Mouse (Mus musculus) liver, embryonic 12.5 days (tissue): Measurements from ENCODE around the gene Tnnt2. TPM values are rescaled to one million over a fixed set of nuclear protein-coding genes. Genes with fewer than 3 reads are reported as not detected.

ENCODE experiments used
- ATAC-seq: fragments of 200-750 bp; cut with Nextera tagmentation; 2 replicates; pipeline ENCODE4 v1.8.0; 2017; ENCODE audit warnings: moderate number of reproducible peaks, mild to moderate bottlenecking, moderate library complexity
- H3K27ac ChIP-seq: fragments of 300-500 bp; sonication (generic); 2 replicates; pipeline ENCODE4 v1.5.1; 2016; ENCODE audit warnings: mild to moderate bottlenecking
- H3K27me3 ChIP-seq: fragments of 300-500 bp; sonication (generic); replicated peaks from 2 replicates; pipeline ENCODE4 v1.6.1; 2016; ENCODE audit warnings: mild to moderate bottlenecking, moderate library complexity
- H3K36me3 ChIP-seq: fragments of 300-500 bp; sonication (generic); 2 replicates; pipeline ENCODE4 v1.6.1; 2016; ENCODE audit warnings: mild to moderate bottlenecking, moderate library complexity
- H3K4me1 ChIP-seq: fragments of 300-500 bp; sonication (generic); 2 replicates; pipeline ENCODE4 v1.6.1; 2016
- H3K4me2 ChIP-seq: fragments of 300-500 bp; sonication (generic); 2 replicates; pipeline ENCODE4 v1.6.1; 2016; ENCODE audit warnings: mild to moderate bottlenecking, moderate library complexity
- H3K4me3 ChIP-seq: fragments of 300-500 bp; sonication (generic); 2 replicates; pipeline ENCODE4 v1.5.1; 2016; ENCODE audit warnings: mild to moderate bottlenecking, moderate library complexity
- H3K9ac ChIP-seq: fragments of 300-500 bp; sonication (generic); 2 replicates; pipeline ENCODE4 v1.6.1; 2016; ENCODE audit warnings: mild to moderate bottlenecking, moderate library complexity
- H3K9me3 ChIP-seq: fragments of 300-500 bp; sonication (generic); replicated peaks from 2 replicates; pipeline ENCODE4 v1.6.1; 2016; ENCODE audit warnings: mild to moderate bottlenecking, moderate library complexity
- WGBS: fragments of 180-500 bp; shearing (Covaris S2); methylation state at CpG from one replicate; pipeline ENCODE4 v1.1.7; 2016; ENCODE audit not compliant: insufficient replicate concordance; 5-methylcytosine and 5-hydroxymethylcytosine counted together
- polyA plus RNA-seq: library from polyadenylated mRNA; unstranded; fragments of >200 nt; fragmentation: Nextera tagmentation; extraction: Ambion mirVana; gene quantifications from 2 replicates; pipeline ENCODE4 v1.2.1, GENCODE M21; 2016

Tnnt2 gene
- polyA plus RNA-seq, 1 experiment from 2014 or later, result 1.5 TPM

DNA sequence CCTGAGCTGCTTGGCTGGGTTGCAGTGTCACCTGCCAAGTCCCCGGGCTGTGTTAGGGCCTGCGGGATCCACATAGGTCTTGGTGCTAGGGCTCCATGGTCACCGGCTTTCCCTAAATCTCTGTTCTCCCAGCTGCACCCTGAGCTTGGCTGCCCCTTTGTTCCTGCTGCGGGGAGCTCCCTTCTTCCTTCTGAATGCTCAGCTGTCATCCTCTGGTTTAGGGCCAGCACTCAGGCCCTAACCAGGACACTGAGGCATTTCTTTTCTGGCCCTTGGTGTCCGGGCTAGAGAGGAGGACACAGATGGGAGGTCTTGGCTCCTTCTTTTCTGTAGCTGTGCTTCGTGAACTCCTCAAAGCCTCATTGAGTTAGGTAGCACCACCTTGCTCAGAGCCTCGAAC, 14.4 kb upstream of the Tnnt2 start:
- peaks cover 16% of the 10 kb centered on the region; the same call in 1 of the 2 replicates for H3K4me1 ChIP-seq
- peaks cover 89% of the 10 kb centered on the region for H3K27me3 ChIP-seq
- no peak overlapping the region for H3K9ac ChIP-seq
- no peak for ATAC-seq
- H3K9me3 ChIP-seq, result no peaks in the 10 kb centered on the region
- 72% methylated on average over 7 of the region's 7 CpGs for WGBS
- no peak overlapping the region for H3K27ac ChIP-seq
- H3K36me3 ChIP-seq, result no peaks in the 10 kb centered on the region
- H3K4me3 ChIP-seq, result no peak overlapping the region
- no peak overlapping the region for H3K4me2 ChIP-seq

DNA sequence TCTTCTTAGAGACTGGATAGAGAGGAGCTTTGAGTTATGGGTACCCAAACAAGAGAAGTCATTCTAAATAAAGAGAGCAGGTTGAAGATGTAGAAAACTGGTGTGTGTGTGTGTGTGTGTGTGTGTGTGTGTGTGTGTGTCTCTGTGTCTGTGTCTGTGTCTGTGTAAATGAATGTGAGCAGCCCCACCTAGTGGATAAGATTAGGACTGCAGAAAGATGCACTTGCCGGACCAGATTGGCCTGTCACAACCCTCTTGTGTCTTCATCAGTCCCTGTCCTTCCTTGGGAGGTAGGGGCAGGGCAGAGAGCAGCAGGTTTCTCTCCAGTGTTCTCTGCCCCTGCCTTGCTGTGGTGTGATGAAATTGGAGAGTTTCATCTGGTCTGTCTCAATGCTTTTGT, 7.2 kb upstream of the Tnnt2 start:
- H3K9me3 ChIP-seq, result no peaks in the 10 kb centered on the region
- no peak overlapping the region for H3K4me3 ChIP-seq
- ATAC-seq, result no peak
- peaks cover 76% of the 10 kb centered on the region for H3K27me3 ChIP-seq
- no peaks in the 10 kb centered on the region for H3K36me3 ChIP-seq
- no peak overlapping the region for H3K4me2 ChIP-seq
- H3K9ac ChIP-seq, result no peak overlapping the region
- H3K27ac ChIP-seq, result no peak overlapping the region
- 21% methylated on average over 1 of the region's 1 CpGs for WGBS
- H3K4me1 ChIP-seq, result no peaks in the 10 kb centered on the region

DNA sequence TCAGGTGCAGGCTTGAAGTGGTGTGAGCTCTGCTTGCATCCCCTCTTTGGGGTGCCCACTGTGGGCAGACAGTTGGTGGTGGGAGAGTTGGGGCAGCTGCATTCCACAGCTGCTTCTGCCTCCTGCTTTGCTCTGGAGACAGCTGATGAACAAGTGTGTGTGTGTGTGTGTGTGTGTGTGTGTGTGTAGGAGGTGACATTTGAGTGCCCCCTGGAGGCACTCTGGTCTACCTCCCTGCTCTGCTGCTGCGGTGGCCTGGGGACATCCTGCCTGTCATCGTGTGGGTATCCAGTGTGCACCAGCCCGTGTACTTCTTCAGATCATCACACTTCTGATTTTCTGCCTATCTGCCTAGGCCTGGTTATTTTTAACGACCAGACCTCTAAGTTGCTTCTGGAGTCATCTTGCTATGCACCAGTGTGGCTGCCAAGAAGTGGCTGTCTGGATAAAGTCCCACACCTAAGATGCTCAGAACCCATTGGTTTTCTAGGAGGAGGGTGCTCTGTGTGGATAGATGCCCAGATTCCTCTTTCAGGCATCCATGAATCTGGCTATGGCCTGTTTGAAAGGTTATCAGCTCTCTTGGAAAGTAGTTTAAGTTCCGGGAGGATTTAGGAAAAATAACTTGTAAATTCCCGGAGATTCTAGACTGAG, 1.8 kb upstream of the Tnnt2 start:
- Histone ChIP-seq H3K4me2 (no peak overlapping the region), H3K9me3 (no peaks in the 10 kb centered on the region), H3K27ac (no peak overlapping the region), H3K36me3 (no peaks in the 10 kb centered on the region), H3K27me3 (peaks cover 88% of the 10 kb centered on the region), H3K4me3 (no peak overlapping the region), H3K9ac (no peak overlapping the region), H3K4me1 (peaks cover 8% of the 10 kb centered on the region; the same call in 1 of the 2 replicates)
- no peak for ATAC-seq
- 55% methylated on average over 6 of the region's 6 CpGs for WGBS

DNA sequence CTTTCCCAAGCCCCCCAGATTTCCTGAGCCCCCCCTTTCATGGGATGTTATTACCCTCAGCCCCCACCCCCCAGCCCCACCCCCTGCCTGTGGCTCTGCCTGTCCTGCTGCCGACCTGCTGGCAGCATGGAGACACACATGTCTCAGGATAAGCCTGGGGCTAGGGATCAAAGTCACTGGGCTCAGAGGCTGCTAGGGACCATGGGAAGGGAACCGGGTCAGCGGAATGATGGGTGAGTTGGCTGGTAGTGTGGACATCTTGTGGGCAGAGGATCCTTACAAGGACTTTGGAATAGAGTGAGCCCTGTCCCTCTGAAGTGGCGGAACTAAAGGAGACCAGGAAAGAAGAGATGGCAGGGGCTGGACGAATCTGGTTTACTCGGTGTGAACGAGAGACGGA, 1.2 kb upstream of the Tnnt2 start:
- Histone ChIP-seq H3K36me3 (no peaks in the 10 kb centered on the region), H3K4me2 (no peak overlapping the region), H3K4me1 (peaks cover 8% of the 10 kb centered on the region; the same call in 1 of the 2 replicates), H3K27ac (no peak overlapping the region), H3K4me3 (no peak overlapping the region), H3K27me3 (peaks cover 82% of the 10 kb centered on the region), H3K9me3 (no peaks in the 10 kb centered on the region), H3K9ac (no peak overlapping the region)
- WGBS, result 75% methylated on average over 8 of the region's 8 CpGs
- ATAC-seq, result no peak

DNA sequence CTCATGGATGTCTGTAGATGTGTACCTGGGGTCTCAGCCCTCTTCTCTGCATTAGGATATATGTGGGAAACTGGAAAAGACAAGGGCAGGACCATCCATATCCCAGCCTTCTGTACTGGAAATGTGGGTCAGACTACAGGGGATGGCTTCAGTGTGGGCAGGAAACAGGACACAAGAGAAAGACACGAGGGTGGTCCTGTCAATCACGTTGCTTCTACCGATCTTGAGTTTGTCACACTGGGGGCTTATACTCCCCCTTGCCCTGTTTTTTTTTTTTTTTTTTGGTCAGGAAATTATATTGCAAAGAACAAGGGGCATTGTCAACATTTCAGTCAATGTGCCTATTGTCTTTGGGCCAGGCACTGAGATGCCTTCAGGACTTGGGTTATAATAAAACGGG, 2.5 kb downstream of the Tnnt2 start:
- ATAC-seq, result no peak
- Histone ChIP-seq H3K9ac (no peak overlapping the region), H3K36me3 (no peaks in the 10 kb centered on the region), H3K4me2 (no peak overlapping the region), H3K9me3 (no peaks in the 10 kb centered on the region), H3K27me3 (peaks cover 66% of the 10 kb centered on the region), H3K4me3 (no peak overlapping the region), H3K4me1 (peaks cover 8% of the 10 kb centered on the region; the same call in 1 of the 2 replicates), H3K27ac (no peak overlapping the region)
- WGBS, result 59% methylated on average over 4 of the region's 4 CpGs

DNA sequence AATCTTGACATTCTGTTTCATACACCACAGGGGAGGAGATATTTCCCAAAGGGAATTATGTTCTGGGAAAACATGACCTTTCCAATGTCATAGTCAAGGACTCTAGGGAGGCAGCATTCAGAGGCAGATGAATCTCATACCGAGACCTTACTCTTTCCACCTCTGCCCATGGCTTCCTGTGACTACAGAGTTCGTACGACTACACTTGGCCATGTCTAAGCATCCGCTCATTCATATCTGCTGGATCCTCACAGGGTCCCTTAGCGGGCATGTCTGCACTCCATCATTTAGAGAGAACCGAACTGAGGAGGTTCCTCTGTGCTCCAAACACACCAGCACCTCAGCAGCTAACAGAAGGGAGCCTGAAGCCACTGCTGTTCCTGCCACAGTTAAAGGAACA, 2.9 kb downstream of the Tnnt2 start:
- 66% methylated on average over 6 of the region's 6 CpGs for WGBS
- Histone ChIP-seq H3K4me2 (no peak overlapping the region), H3K4me1 (peaks cover 8% of the 10 kb centered on the region; the same call in 1 of the 2 replicates), H3K9me3 (no peaks in the 10 kb centered on the region), H3K9ac (no peak overlapping the region), H3K27me3 (peaks cover 70% of the 10 kb centered on the region), H3K4me3 (no peak overlapping the region), H3K36me3 (no peaks in the 10 kb centered on the region), H3K27ac (no peak overlapping the region)
- ATAC-seq, result no peak

DNA sequence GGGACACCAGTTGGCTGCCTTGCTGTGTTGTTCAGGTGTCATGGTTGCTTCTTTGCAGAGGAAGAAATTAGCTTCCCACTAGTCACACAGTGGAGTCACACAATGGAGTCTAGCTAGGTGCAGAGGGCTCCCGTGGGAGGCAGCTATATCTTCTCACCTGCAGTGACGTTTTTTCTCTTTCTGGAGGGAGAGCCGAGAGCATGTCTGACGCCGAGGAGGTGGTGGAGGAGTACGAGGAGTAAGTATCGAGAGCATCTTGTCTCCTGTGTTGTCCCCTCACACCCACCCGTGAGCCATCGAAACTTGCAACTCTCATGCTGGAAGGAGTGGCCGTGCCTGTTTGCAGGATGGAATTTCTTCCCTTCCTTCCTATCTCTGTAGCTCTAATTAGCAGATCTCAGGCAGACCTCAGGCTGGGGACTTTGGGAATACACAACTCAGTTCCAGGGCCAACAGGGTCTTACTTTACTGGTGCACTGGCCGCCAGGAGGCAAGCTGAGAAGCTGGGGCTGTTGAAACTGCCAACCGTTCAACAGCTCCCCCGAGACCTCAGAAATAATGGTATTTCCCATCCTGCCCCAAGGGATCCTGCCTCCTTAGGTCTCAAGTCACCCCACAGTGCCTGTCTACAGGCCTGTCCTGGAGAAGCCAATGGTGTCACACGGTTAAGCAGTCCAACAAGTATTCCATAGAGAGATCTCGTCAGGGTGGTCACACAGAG, 4.7 kb downstream of the Tnnt2 start:
- Histone ChIP-seq H3K4me1 (peaks cover 14% of the 10 kb centered on the region; the same call in 1 of the 2 replicates), H3K9me3 (no peaks in the 10 kb centered on the region), H3K27me3 (peaks cover 61% of the 10 kb centered on the region), H3K9ac (no peak overlapping the region), H3K36me3 (no peaks in the 10 kb centered on the region), H3K4me2 (no peak overlapping the region), H3K4me3 (no peak overlapping the region), H3K27ac (no peak overlapping the region)
- ATAC-seq, result no peak
- 46% methylated on average over 15 of the region's 15 CpGs for WGBS

DNA sequence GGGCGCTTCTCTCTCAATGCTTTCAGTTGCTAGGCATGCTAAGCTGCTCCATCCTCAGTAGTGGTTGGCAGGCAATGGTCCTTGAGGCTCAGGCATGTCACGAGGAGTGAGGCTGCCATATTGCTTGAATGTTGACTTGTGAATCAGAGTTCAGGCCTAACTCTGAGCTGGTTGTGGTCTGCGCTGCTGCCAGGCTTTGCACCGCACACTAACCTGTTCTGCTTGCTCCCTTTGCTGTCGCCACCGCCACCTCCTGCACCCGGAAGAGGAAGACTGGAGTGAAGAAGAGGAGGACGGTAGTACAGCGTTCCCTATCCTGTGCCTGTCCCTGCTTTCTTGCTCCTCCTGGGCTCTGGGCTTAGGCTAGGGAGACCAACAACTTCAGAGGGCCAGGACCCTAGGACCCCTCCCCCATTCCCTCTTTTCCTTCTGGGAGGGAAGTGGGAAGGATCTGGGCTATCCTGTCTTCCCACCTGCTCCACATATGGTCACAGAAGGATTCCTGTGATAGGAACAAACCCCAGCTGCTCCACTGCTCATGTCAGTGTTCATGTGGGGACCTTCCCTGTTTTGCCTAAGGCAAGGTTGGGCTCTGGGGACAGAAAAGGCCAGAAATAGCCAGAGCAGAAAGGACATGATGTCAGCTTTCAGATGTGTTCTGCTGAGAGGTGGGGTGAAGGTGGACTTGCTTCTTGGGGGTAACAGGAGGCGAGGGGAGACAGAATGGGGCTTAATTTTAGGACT, 7.5 kb downstream of the Tnnt2 start:
- 73% methylated on average over 10 of the region's 10 CpGs for WGBS
- H3K9me3 ChIP-seq, result no peaks in the 10 kb centered on the region
- ATAC-seq, result no peak
- H3K4me3 ChIP-seq, result no peak overlapping the region
- no peak overlapping the region for H3K9ac ChIP-seq
- H3K4me2 ChIP-seq, result no peak overlapping the region
- H3K27me3 ChIP-seq, result peaks cover 45% of the 10 kb centered on the region
- H3K27ac ChIP-seq, result no peak overlapping the region
- no peaks in the 10 kb centered on the region for H3K36me3 ChIP-seq
- peaks cover 12% of the 10 kb centered on the region for H3K4me1 ChIP-seq

DNA sequence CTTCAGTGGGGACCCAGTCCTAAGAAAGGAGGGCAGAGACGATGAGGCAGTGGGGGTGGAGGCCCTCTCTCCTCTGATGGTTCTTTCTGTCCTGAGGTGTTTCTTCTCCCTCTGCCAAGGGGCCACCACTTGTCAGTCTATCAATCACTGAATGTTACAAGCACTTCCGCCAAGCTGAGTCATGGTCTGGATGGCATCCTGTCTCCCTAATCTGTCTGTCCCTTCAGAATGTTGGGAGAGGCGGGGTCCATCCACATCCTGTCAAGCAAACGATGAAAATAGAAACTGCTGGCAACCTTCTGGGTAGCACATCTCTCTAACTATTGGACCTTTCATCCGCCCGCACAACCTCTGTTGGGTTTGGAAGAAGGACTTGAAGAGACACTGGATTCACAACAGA, 8.3 kb downstream of the Tnnt2 start:
- WGBS, result 29% methylated on average over 6 of the region's 6 CpGs
- no peak overlapping the region for H3K4me2 ChIP-seq
- H3K27ac ChIP-seq, result no peak overlapping the region
- H3K4me1 ChIP-seq, result peaks cover 12% of the 10 kb centered on the region
- no peak for ATAC-seq
- H3K9me3 ChIP-seq, result no peaks in the 10 kb centered on the region
- peaks cover 49% of the 10 kb centered on the region for H3K27me3 ChIP-seq
- no peak overlapping the region for H3K4me3 ChIP-seq
- H3K9ac ChIP-seq, result no peak overlapping the region
- H3K36me3 ChIP-seq, result no peaks in the 10 kb centered on the region

DNA sequence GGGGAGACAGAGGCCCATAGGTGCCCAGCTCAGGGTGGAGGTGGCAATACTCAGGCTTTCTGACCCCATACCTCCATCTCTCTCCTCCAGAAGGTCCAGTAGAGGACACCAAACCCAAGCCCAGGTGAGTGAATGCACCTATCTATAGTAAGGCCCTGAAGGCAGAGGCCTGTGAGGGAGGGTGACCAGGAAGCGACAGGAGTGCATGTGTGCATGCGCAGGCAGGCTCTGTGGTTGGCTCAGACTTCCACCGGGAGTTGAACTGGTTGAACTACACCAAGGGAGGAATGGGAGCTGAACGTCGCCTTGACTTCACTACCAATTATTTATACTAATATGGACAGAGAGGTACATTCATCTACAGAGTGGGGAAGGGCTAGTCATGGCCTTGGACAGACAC, 10.5 kb downstream of the Tnnt2 start:
- Histone ChIP-seq H3K4me2 (no peak overlapping the region), H3K9me3 (no peaks in the 10 kb centered on the region), H3K9ac (no peak overlapping the region), H3K27ac (no peak overlapping the region), H3K27me3 (peaks cover 42% of the 10 kb centered on the region), H3K4me3 (no peak overlapping the region), H3K4me1 (peaks cover 22% of the 10 kb centered on the region), H3K36me3 (no peaks in the 10 kb centered on the region)
- WGBS, result 73% methylated on average over 5 of the region's 5 CpGs
- ATAC-seq, result no peak

DNA sequence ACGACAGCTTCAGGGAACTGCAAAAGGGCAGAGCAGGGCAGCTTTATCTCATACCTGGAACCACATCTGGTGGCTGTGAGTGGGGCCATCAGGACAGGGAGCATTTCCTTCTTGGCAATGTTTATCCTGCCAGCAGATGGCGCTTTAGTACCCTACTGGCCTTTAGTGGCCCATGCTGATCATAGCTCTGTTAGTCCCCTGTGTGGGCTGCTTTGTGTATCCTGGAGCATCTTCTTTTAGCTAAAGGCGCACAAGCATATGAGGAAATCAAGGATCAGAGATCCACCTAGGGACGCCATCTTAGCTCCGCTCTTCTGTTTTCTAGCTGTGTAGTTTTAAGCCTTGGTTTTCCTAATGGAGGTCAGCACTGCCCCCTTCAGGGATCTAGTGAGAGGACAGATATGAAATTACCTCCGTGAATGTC, 11.0 kb downstream of the Tnnt2 start:
- peak; percentile 64 for ATAC-seq
- Histone ChIP-seq H3K4me2 (no peak overlapping the region), H3K36me3 (no peaks in the 10 kb centered on the region), H3K27ac (no peak overlapping the region), H3K9ac (no peak overlapping the region), H3K4me1 (peaks cover 27% of the 10 kb centered on the region), H3K9me3 (no peaks in the 10 kb centered on the region), H3K27me3 (peaks cover 41% of the 10 kb centered on the region), H3K4me3 (no peak overlapping the region)
- WGBS, result 16% methylated on average over 6 of the region's 6 CpGs
